Mouse (Mus musculus) hindbrain, embryonic 12.5 days (tissue): ENCODE measurements around the gene Acadsb. TPM values are rescaled to one million over a fixed set of nuclear protein-coding genes. Genes with fewer than 3 reads are reported as not detected.

ENCODE experiments used
- ATAC-seq: fragments of 200-750 bp; cut with Nextera tagmentation; 2 replicates; pipeline ENCODE4 v1.8.0; 2017; ENCODE audit warnings: moderate TSS enrichment; ENCODE audit not compliant: low FRiP score
- H3K27ac ChIP-seq: fragments of 300-500 bp; sonication (generic); 2 replicates; pipeline ENCODE4 v1.5.1; 2016; ENCODE audit warnings: mild to moderate bottlenecking
- H3K27me3 ChIP-seq: fragments of 300-500 bp; sonication (generic); 2 replicates; pipeline ENCODE4 v1.6.1; 2016; ENCODE audit warnings: mild to moderate bottlenecking
- H3K36me3 ChIP-seq: fragments of 300-500 bp; sonication (generic); 2 replicates; pipeline ENCODE4 v1.6.1; 2016; ENCODE audit warnings: mild to moderate bottlenecking
- H3K4me1 ChIP-seq: fragments of 300-500 bp; sonication (generic); 2 replicates; pipeline ENCODE4 v1.6.1; 2016
- H3K4me2 ChIP-seq: fragments of 300-500 bp; sonication (generic); replicated peaks from 2 replicates; pipeline ENCODE4 v1.6.1; 2016; ENCODE audit warnings: mild to moderate bottlenecking
- H3K4me3 ChIP-seq: fragments of 300-500 bp; sonication (generic); 2 replicates; pipeline ENCODE4 v1.5.1; 2016; ENCODE audit warnings: mild to moderate bottlenecking
- H3K9ac ChIP-seq: fragments of 300-500 bp; sonication (generic); 2 replicates; pipeline ENCODE4 v1.6.1; 2016; ENCODE audit warnings: mild to moderate bottlenecking, moderate library complexity
- H3K9me3 ChIP-seq: fragments of 300-500 bp; sonication (generic); replicated peaks from 2 replicates; pipeline ENCODE4 v1.6.1; 2016; ENCODE audit warnings: mild to moderate bottlenecking
- WGBS: fragments of 180-500 bp; shearing (Covaris S2); methylation state at CpG from one replicate; pipeline ENCODE4 v1.1.7; 2016; 5-methylcytosine and 5-hydroxymethylcytosine counted together
- polyA plus RNA-seq: library from polyadenylated mRNA; unstranded; fragments of >200 nt; fragmentation: Nextera tagmentation; extraction: Ambion mirVana; gene quantifications from 2 replicates; pipeline ENCODE4 v1.2.1, GENCODE M21; 2016

Gene Acadsb
- polyA plus RNA-seq, 1 experiment from 2014 or later, result 111 TPM

DNA sequence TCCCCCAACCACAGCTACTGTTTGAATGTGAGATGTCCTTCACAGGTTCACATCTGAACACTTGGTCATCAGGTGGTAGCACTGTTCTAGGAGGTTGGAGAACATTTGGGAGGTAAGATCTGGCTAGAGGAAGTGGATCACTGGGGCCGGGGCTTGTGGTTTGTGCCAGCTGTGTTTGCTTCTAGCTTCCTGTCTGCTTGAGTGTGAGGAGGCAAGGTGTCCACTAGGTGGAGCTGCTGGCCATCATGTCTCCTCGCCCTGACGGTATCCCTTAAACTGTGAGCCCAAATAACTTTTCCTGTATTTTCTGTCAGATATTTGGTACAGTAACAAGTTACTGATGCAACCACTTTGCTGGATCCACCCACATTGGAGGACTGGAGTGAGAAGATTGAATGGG lies 59.1 kb downstream of the Acadsb start:
- Histone ChIP-seq H3K9me3 (no peaks in the 10 kb centered on the region), H3K27me3 (peaks cover 14% of the 10 kb centered on the region), H3K4me1 (peaks cover 11% of the 10 kb centered on the region), H3K36me3 (no peaks in the 10 kb centered on the region), H3K4me3 (no peak overlapping the region), H3K9ac (no peak overlapping the region), H3K27ac (no peak overlapping the region), H3K4me2 (no peak overlapping the region)
- WGBS, result 72% methylated on average over 3 of the region's 3 CpGs
- no peak for ATAC-seq

DNA sequence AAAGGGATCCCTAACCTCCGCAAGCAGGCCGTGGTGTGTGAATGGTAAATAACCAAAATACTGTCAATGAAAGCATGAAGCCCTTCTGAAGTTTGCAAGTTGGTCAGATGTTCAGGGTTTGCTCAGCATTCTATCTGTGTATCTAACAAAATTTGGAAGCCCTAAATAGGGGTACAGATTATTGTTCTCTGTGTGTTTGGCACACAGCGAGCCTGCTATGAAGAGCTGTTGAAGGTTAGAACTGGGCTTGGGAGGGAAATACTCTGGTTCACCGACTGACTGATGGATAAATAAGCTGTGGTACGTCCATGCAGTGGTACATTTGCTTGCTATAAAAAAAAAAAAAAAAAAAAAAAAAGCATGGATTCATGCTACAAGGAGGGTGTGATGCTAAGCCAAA lies 61.1 kb downstream of the Acadsb start:
- Histone ChIP-seq H3K4me1 (peaks cover 2% of the 10 kb centered on the region; the same call in 1 of the 2 replicates), H3K27me3 (peaks cover 18% of the 10 kb centered on the region), H3K9ac (no peak overlapping the region), H3K4me2 (no peak overlapping the region), H3K4me3 (no peak overlapping the region), H3K9me3 (no peaks in the 10 kb centered on the region), H3K27ac (no peak overlapping the region), H3K36me3 (no peaks in the 10 kb centered on the region)
- no peak for ATAC-seq
- 91% methylated on average over 5 of the region's 5 CpGs for WGBS

GRCm38 (mm10) chr7:131477140-131477539 lies 66.7 kb downstream of the Acadsb start:
- Histone ChIP-seq H3K4me1 (peaks cover 4% of the 10 kb centered on the region; the same call in 1 of the 2 replicates), H3K9ac (no peak overlapping the region), H3K36me3 (no peaks in the 10 kb centered on the region), H3K4me2 (no peak overlapping the region), H3K4me3 (no peak overlapping the region), H3K27ac (no peak overlapping the region), H3K27me3 (peaks cover 17% of the 10 kb centered on the region), H3K9me3 (no peaks in the 10 kb centered on the region)
- no peak for ATAC-seq
- WGBS, result 14% methylated on average over 8 of the region's 8 CpGs

DNA sequence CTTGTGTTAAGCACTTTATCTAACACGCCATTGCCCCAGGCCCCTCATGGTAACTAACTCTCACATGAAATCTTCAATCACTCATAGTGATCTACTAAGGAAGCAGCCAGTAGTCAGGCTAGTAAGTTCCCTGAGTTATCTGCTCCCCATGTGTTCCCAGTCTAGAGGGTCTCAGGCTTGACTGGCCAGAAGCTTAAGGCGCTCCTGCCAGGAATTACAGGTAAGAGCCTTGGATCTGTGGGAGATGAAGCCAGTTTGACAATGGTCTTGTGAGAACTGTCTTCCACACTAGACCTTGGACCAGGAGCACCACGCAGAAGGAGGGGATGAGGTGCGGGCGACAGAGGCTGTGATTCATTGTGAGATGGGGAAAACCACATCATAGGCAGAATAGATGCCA lies 68.0 kb downstream of the Acadsb start:
- H3K4me1 ChIP-seq, result peaks cover 4% of the 10 kb centered on the region; the same call in 1 of the 2 replicates
- no peak overlapping the region for H3K9ac ChIP-seq
- no peak for ATAC-seq
- no peaks in the 10 kb centered on the region for H3K36me3 ChIP-seq
- H3K27me3 ChIP-seq, result peaks cover 24% of the 10 kb centered on the region
- no peaks in the 10 kb centered on the region for H3K9me3 ChIP-seq
- H3K27ac ChIP-seq, result no peak overlapping the region
- no peak overlapping the region for H3K4me2 ChIP-seq
- H3K4me3 ChIP-seq, result no peak overlapping the region
- WGBS, result 93% methylated on average over 5 of the region's 5 CpGs

Other genes starting within 250 kb of the Acadsb start
- 0.03 TPM in 1 of 2 replicates, not detected in the other for gene 5430419D17Rik, start 236.2 kb upstream of the Acadsb start, polyA plus RNA-seq
- not detected in 2 replicates for gene Cuzd1, start 88.3 kb upstream of the Acadsb start, polyA plus RNA-seq
- gene Fam24b, start 81.1 kb upstream of the Acadsb start, polyA plus RNA-seq, result not detected in 2 replicates
- gene Fam24a, start 76.7 kb upstream of the Acadsb start, polyA plus RNA-seq, result not detected in 2 replicates
- gene 2310057M21Rik, start 47.8 kb upstream of the Acadsb start, polyA plus RNA-seq, result 17.3 and 21.3 TPM in 2 replicates
- 54.8 and 56.5 TPM in 2 replicates for gene Pstk, start 39.5 kb upstream of the Acadsb start, polyA plus RNA-seq
- 18.9 and 22.7 TPM in 2 replicates for gene Ikzf5, start 80 bp upstream of the Acadsb start, polyA plus RNA-seq
- 2.2 and 4.1 TPM in 2 replicates for gene Hmx3, start 132.3 kb downstream of the Acadsb start, polyA plus RNA-seq
- gene Hmx2, start 138.2 kb downstream of the Acadsb start, polyA plus RNA-seq, result 3.5 and 3.9 TPM in 2 replicates
- gene Bub3, start 149.6 kb downstream of the Acadsb start, polyA plus RNA-seq, result 217 and 220 TPM in 2 replicates